8 mouse cellular contexts compared by ENCODE assay signal in genomic region chr19:46036477-46037242, GRCm38 (mm10). TPM values are rescaled to one million over a fixed set of nuclear protein-coding genes. Genes with fewer than 3 reads are reported as not detected.
A peak's percentile ranks its signal among the peaks of the same experiment; 100 is the strongest.
DNase-seq lines count a peak whose midpoint lies in the region; ATAC-seq and TF ChIP-seq lines count a peak whose summit lies in the region.

No protein-coding gene starts in this region.

- DNase-seq in layer of hippocampus, adult 2 months (ENCODE audit: low spot score in 2 of 2) = no peak
- DNase-seq in layer of hippocampus, adult 18-20 months (ENCODE audit: low spot score in 2 of 2) = no peak
- peak; percentile 65 for DNase-seq in c-Kit-positive CD71-positive TER-119-negative erythroid progenitor cells, embryonic 14.5 days (ENCODE audit: low read depth)
- peak; percentile 34 for DNase-seq in lung, postnatal 36 days
- no peak for DNase-seq in urinary bladder, postnatal 25 days (ENCODE audit: low spot score)
- no peak for DNase-seq in embryo, embryonic 9.5 days (ENCODE audit: extremely low spot score)
- DNase-seq in gastrocnemius, postnatal 10 days = no peak

- peak overlapping the region; percentile 84; the same call in 1 of the 2 replicates for H3K9ac ChIP-seq in hindbrain, embryonic 16.5 days (ENCODE audit: low read depth, low read length)

- H3K4me1 ChIP-seq in hindbrain, embryonic 16.5 days (ENCODE audit: control insufficient read depth, insufficient read depth, low read depth, low read length) = peaks cover 41% of the 10 kb centered on the region

- H3K27me3 ChIP-seq in hindbrain, embryonic 16.5 days (replicated peaks; ENCODE audit: control insufficient read depth, insufficient read depth, low read length) = no peaks in the 10 kb centered on the region

- peak overlapping the region; percentile 92 for H3K4me2 ChIP-seq in hindbrain, embryonic 16.5 days (ENCODE audit: low read length)

- peak; percentile 69 for TF ChIP-seq CTCF in layer of hippocampus, adult 2 months (conservative IDR thresholded peaks at IDR 0.05)

- H3K27ac ChIP-seq in layer of hippocampus, adult 2 months = peak overlapping the region; percentile 96; the same call in 1 of the 2 replicates
- peak overlapping the region; percentile 40 for H3K27ac ChIP-seq in hindbrain, embryonic 16.5 days (ENCODE audit: low read depth, low read length)

- H3K9me3 ChIP-seq in hindbrain, embryonic 16.5 days (ENCODE audit: control insufficient read depth, low read length) = no peaks in the 10 kb centered on the region

- no peak overlapping the region for H3K4me3 ChIP-seq in layer of hippocampus, adult 2 months
- H3K4me3 ChIP-seq in hindbrain, embryonic 16.5 days (ENCODE audit: low read length) = peak overlapping the region; percentile 72

- 64% methylated on average over 13 of the region's 13 CpGs for WGBS in hindbrain, embryonic 16.5 days

- peaks cover 38% of the 10 kb centered on the region for H3K36me3 ChIP-seq in hindbrain, embryonic 16.5 days (ENCODE audit: control insufficient read depth, insufficient read depth, low read length)

- ATAC-seq in hindbrain, embryonic 16.5 days = no peak

RNA-seq across cellular contexts. Expression of gene Pprc1, which starts 8.0 kb away (rescaled TPM):
- total RNA-seq in layer of hippocampus, adult 2 months (2021) = 10 to 100 TPM; 25.4 to 33.7 TPM
- total RNA-seq in layer of hippocampus, adult 18-20 months (2021) = 10 to 100 TPM; 31.0 to 36.6 TPM
- 15.4 and 22.5 TPM in 2 replicates for polyA plus RNA-seq in hindbrain, embryonic 16.5 days (2015; fragmentation: Nextera tagmentation; extraction: Ambion mirVana)
- total RNA-seq in gastrocnemius, postnatal 10 days (2021) = 10 to 100 TPM; 12.8 to 23.6 TPM

RNA-seq across cellular contexts. Expression of gene Ldb1, which starts 8.4 kb away (rescaled TPM):
- total RNA-seq in layer of hippocampus, adult 2 months (2021) = 100 to 1,000 TPM; 113 to 119 TPM
- 100 to 1,000 TPM; 122 to 123 TPM for total RNA-seq in layer of hippocampus, adult 18-20 months (2021)
- polyA plus RNA-seq in hindbrain, embryonic 16.5 days (2015; fragmentation: Nextera tagmentation; extraction: Ambion mirVana) = 50.6 and 88.5 TPM in 2 replicates
- total RNA-seq in gastrocnemius, postnatal 10 days (2021) = 10 to 100 TPM; 36.2 to 50.3 TPM

RNA-seq across cellular contexts. Expression of gene Hps6, which starts 33.4 kb away (rescaled TPM):
- total RNA-seq in layer of hippocampus, adult 2 months (2021) = 1 to 10 TPM; 6.3 to 8.2 TPM
- total RNA-seq in layer of hippocampus, adult 18-20 months (2021) = 1 to 10 TPM; 7.5 to 9.7 TPM
- polyA plus RNA-seq in hindbrain, embryonic 16.5 days (2015; fragmentation: Nextera tagmentation; extraction: Ambion mirVana) = 6.1 and 7.2 TPM in 2 replicates
- 1 to 10 TPM; 3.0 to 5.1 TPM for total RNA-seq in gastrocnemius, postnatal 10 days (2021)

RNA-seq across cellular contexts. Expression of gene Armh3, which starts 38.4 kb away (rescaled TPM):
- 10 to 100 TPM; 19.0 to 20.6 TPM for total RNA-seq in layer of hippocampus, adult 2 months (2021)
- 10 to 100 TPM; 18.4 to 19.3 TPM for total RNA-seq in layer of hippocampus, adult 18-20 months (2021)
- polyA plus RNA-seq in hindbrain, embryonic 16.5 days (2015; fragmentation: Nextera tagmentation; extraction: Ambion mirVana) = 21.4 and 22.6 TPM in 2 replicates
- 10 to 100 TPM; 12.5 to 15.0 TPM for total RNA-seq in gastrocnemius, postnatal 10 days (2021)

RNA-seq across cellular contexts. Expression of gene Nolc1, which starts 39.0 kb away (rescaled TPM):
- 10 to 100 TPM; 48.7 to 51.8 TPM for total RNA-seq in layer of hippocampus, adult 2 months (2021)
- total RNA-seq in layer of hippocampus, adult 18-20 months (2021) = 10 to 100 TPM; 56.2 to 56.4 TPM
- polyA plus RNA-seq in hindbrain, embryonic 16.5 days (2015; fragmentation: Nextera tagmentation; extraction: Ambion mirVana) = 56.3 and 63.9 TPM in 2 replicates
- 10 to 100 TPM; 22.9 to 26.4 TPM for total RNA-seq in gastrocnemius, postnatal 10 days (2021)

Comparison
In these comparisons a context has a peak if more than half of its experiments do, and no peak if none do; other contexts are left out.
1. DNase-seq: peak in c-Kit-positive CD71-positive TER-119-negative erythroid progenitor cells, embryonic 14.5 days (single experiment) and lung, postnatal 36 days (single experiment); none in layer of hippocampus, adult 2 months (0 of 2), layer of hippocampus, adult 18-20 months (0 of 2), urinary bladder, postnatal 25 days (single experiment), embryo, embryonic 9.5 days (single experiment) and gastrocnemius, postnatal 10 days (single experiment).